Mouse (Mus musculus) E14TG2a.4 (cell line): ENCODE measurements at regions not wholly inside any gene's neighbourhood (a gene's known extent, or its start where the extent isn't known, plus 50 kb on each side); places are given as distances from the start of the nearest gene placed in this dataset.
A peak's percentile ranks its signal among the peaks of the same experiment; 100 is the strongest.

Experiments used
- H3K27me3 ChIP-seq: 2 replicates; pipeline ENCODE4 v1.6.1; 2014; ENCODE audit warnings: low read length, control low read depth; ENCODE audit not compliant: insufficient read depth
- H3K36me3 ChIP-seq: 2 replicates; pipeline ENCODE4 v1.6.1; 2014; ENCODE audit warnings: low read length, control low read depth; ENCODE audit not compliant: insufficient read depth
- H3K4me1 ChIP-seq: replicated peaks from 2 replicates; pipeline ENCODE4 v1.6.1; 2014; ENCODE audit warnings: low read depth, low read length, control low read depth
- H3K4me3 ChIP-seq: replicated peaks from 2 replicates; pipeline ENCODE4 v1.5.1; 2014; ENCODE audit warnings: mild to moderate bottlenecking, low read length
- H3K9me3 ChIP-seq: 2 replicates; pipeline ENCODE4 v1.6.1; 2014; ENCODE audit warnings: low read length, control low read depth
- CTCF ChIP-seq: conservative IDR thresholded peaks from 2 replicates; pipeline ENCODE4 v1.5.1; 2014; ENCODE audit warnings: low read length
- NANOG ChIP-seq: IDR thresholded peaks from 2 replicates; pipeline ENCODE4 v1.6.1; 2014; ENCODE audit warnings: borderline replicate concordance, low read length, mixed read lengths
- POU5F1 ChIP-seq: IDR thresholded peaks from 2 replicates; pipeline ENCODE4 v1.6.1; 2014; ENCODE audit warnings: low read length, borderline replicate concordance

DNA sequence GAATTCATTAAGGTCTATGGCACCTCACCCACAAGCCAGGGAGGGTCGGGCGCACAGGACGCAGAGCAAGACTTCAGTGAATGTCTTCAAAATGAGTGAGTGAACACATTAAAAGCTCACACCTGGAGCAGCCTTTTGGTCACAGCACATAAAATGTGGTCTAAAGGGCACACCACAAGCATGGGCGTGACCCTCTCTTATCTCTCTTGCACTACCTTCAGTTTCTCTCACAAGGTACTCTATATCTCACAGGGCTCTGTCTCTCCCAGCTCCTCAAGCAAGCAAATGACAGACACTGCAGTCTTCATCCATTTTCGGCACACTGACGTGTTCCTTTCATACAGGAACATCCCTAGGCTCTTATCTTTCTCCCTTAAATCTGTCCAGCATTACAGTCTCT lies 444.0 kb downstream of the Slc16a7 start:
- no peak overlapping the region for H3K4me3 ChIP-seq
- H3K27me3 ChIP-seq: no peaks in the 10 kb centered on the region
- H3K4me1 ChIP-seq: no peaks in the 10 kb centered on the region
- no peaks in the 10 kb centered on the region for H3K9me3 ChIP-seq
- TF ChIP-seq POU5F1: no peak
- H3K36me3 ChIP-seq: no peaks in the 10 kb centered on the region

GRCm38 (mm10) chr10:124942214-124942613 lies 447.1 kb downstream of the Slc16a7 start:
- H3K4me1 ChIP-seq: no peaks in the 10 kb centered on the region
- H3K9me3 ChIP-seq: no peaks in the 10 kb centered on the region
- TF ChIP-seq NANOG: no peak
- TF ChIP-seq CTCF: peak; percentile 27
- no peak overlapping the region for H3K4me3 ChIP-seq
- H3K27me3 ChIP-seq: no peaks in the 10 kb centered on the region
- H3K36me3 ChIP-seq: no peaks in the 10 kb centered on the region

DNA sequence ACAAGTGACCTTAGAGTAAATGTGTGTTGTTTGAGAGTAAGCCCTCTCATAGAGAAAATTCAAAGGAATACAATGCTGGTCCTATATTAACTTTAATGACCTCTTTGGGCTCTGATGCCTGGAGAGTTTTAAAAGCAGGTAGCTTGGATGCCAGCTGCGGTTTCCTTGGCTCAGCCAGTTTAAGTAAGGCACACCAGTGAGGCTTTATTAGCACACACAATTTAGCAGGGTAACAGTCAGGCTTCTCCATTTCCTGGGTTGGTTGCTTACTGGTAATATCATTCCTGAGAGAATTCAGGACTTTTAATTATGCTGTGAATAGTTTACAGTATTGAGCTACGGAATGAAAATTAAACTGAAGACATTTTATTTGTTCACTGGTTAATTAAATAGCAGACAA lies 462.0 kb downstream of the Slc16a7 start:
- Histone ChIP-seq H3K27me3 (no peaks in the 10 kb centered on the region), H3K4me3 (no peak overlapping the region), H3K4me1 (no peaks in the 10 kb centered on the region), H3K9me3 (no peaks in the 10 kb centered on the region; the same call in 1 of the 2 replicates), H3K36me3 (no peaks in the 10 kb centered on the region)
- TF ChIP-seq CTCF (no peak), NANOG (no peak), POU5F1 (no peak)

GRCm38 (mm10) chr10:124900044-124900443 lies 489.2 kb downstream of the Slc16a7 start:
- Histone ChIP-seq H3K27me3 (no peaks in the 10 kb centered on the region), H3K4me3 (no peak overlapping the region), H3K4me1 (no peaks in the 10 kb centered on the region), H3K36me3 (no peaks in the 10 kb centered on the region), H3K9me3 (no peaks in the 10 kb centered on the region)
- TF ChIP-seq CTCF: no peak

DNA sequence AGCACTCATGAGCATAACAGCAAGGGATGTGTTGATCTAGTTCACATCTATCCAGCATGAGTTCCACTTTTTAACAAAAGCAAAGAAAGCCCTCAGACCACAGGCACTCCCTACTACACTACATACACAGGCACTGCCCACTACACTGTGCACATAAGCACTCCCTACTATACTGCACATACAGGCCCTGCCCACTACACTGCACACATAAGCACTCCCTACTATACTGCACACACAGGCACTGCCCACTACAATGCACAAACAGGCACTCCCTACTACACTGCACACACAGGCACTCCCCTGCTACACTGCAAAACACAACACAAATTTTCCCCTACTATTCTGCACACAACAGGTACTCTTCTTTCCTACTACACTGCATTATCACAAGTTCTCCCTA lies 510.7 kb downstream of the Slc16a7 start:
- no peaks in the 10 kb centered on the region for H3K4me1 ChIP-seq
- no peaks in the 10 kb centered on the region for H3K9me3 ChIP-seq
- no peaks in the 10 kb centered on the region for H3K27me3 ChIP-seq
- no peak overlapping the region for H3K4me3 ChIP-seq
- no peak for TF ChIP-seq NANOG
- TF ChIP-seq POU5F1: no peak
- no peak for TF ChIP-seq CTCF
- no peaks in the 10 kb centered on the region for H3K36me3 ChIP-seq

DNA sequence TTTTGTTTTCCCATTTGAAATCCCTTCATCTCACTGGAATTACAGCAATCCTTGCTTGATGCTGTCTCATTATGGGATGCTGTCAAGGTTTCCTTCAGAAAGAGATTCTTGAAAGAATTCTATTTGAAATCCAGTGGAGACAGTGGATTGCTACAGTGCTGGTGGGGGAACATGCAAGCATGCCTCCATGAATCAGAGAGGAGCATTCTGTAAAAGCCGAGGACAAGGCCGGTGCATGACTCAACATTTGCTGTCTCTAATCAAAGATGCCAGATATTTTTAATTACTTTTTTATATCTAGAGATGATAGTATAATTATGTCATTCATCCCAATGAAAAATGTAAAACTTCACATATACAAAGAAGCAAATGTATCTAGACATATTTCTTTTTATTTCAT lies 511.6 kb downstream of the Slc16a7 start:
- no peak for TF ChIP-seq NANOG
- TF ChIP-seq CTCF: no peak
- no peak for TF ChIP-seq POU5F1
- H3K36me3 ChIP-seq: no peaks in the 10 kb centered on the region
- no peak overlapping the region for H3K4me3 ChIP-seq
- no peaks in the 10 kb centered on the region for H3K27me3 ChIP-seq
- no peaks in the 10 kb centered on the region for H3K9me3 ChIP-seq
- H3K4me1 ChIP-seq: no peaks in the 10 kb centered on the region

GRCm38 (mm10) chr10:124872211-124872610 lies 517.1 kb downstream of the Slc16a7 start:
- Histone ChIP-seq H3K36me3 (no peaks in the 10 kb centered on the region), H3K27me3 (no peaks in the 10 kb centered on the region), H3K9me3 (no peaks in the 10 kb centered on the region), H3K4me1 (no peaks in the 10 kb centered on the region), H3K4me3 (no peak overlapping the region)
- no peak for TF ChIP-seq POU5F1
- no peak for TF ChIP-seq CTCF
- no peak for TF ChIP-seq NANOG

- no peaks in the 10 kb centered on the region for H3K4me1 ChIP-seq
- no peaks in the 10 kb centered on the region for H3K9me3 ChIP-seq
- no peaks in the 10 kb centered on the region for H3K27me3 ChIP-seq
- H3K4me3 ChIP-seq: no peak overlapping the region
- H3K36me3 ChIP-seq: no peaks in the 10 kb centered on the region
- TF ChIP-seq POU5F1: no peak
- no peak for TF ChIP-seq CTCF
These were observed 546.6 kb downstream of the Slc16a7 start for GRCm38 (mm10) chr10:124842546-124843113.

DNA sequence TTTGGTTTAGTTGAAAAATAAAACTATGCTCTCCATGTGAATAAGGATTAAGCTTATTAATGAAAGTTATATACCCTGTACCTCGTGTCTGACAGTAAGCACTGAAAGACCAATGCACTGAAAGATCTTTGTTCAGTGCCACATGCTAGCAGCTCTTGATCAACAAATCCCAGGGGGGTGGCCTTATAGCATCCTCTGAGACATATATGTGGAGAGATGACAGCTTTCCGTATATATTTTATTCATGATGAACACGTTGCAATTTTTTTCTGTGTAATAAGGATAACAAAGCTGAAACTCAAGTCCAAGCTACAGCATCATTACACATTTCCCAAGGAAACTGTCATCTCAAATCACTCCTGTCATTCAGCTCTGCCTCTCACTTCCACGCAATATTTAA lies 555.3 kb downstream of the Slc16a7 start:
- Histone ChIP-seq H3K9me3 (0 out of 2 replicates have a peak, but pooled peaks cover 4% of the 10 kb centered on the region), H3K27me3 (no peaks in the 10 kb centered on the region), H3K4me1 (no peaks in the 10 kb centered on the region), H3K4me3 (no peak overlapping the region), H3K36me3 (no peaks in the 10 kb centered on the region)
- TF ChIP-seq POU5F1: no peak
- no peak for TF ChIP-seq NANOG
- TF ChIP-seq CTCF: no peak
